Mouse (Mus musculus) lung, adult 2 months (tissue): Measurements from ENCODE around the gene Slc17a7. TPM values are rescaled to one million over a fixed set of nuclear protein-coding genes. Genes with fewer than 3 reads are reported as not detected.
"Not testable (repeated sequence)": the region's sequence is repeated elsewhere in the genome, so short reads cannot be mapped to it uniquely, and the experiment has no call there.

Experiments
- DNase-seq: peaks from one replicate; pipeline ENCODE4 v3.0.0; 2022
- H3K4me1 ChIP-seq: fragments of 200-500 bp; 2 replicates; pipeline ENCODE4 v1.6.1; 2011; ENCODE audit warnings: low read length; ENCODE audit not compliant: control insufficient read depth, insufficient read depth
- H3K4me3 ChIP-seq: fragments of 200-500 bp; replicated peaks from 2 replicates; pipeline ENCODE3; 2011; ENCODE audit warnings: low read depth, mild to moderate bottlenecking, control low read depth, low read length; ENCODE audit errors: extremely low read depth
- CTCF ChIP-seq: fragments of 200-500 bp; IDR thresholded peaks from 2 replicates; pipeline ENCODE4 v1.5.1; 2011; ENCODE audit warnings: mild to moderate bottlenecking, low read length, control low read depth; ENCODE audit not compliant: insufficient read depth
- POLR2A ChIP-seq: fragments of 200-500 bp; IDR thresholded peaks from 2 replicates; pipeline ENCODE4 v1.6.1; 2011; ENCODE audit warnings: low read depth, mild to moderate bottlenecking, control low read depth, low read length, borderline replicate concordance; ENCODE audit errors: extremely low read depth
- WGBS: fragments of 180-500 bp; shearing (Covaris S2); methylation state at CpG from one replicate; pipeline ENCODE4 v1.1.7; 2018; 5-methylcytosine and 5-hydroxymethylcytosine counted together
- polyA plus RNA-seq: library from polyadenylated mRNA; depleted of rRNA; stranded (reverse); fragments of >200 nt; gene quantifications from 2 replicates; pipeline ENCODE4 v1.2.3, GENCODE M21; 2012

Gene Slc17a7
- polyA plus RNA-seq, 1 experiment, result 2.7 TPM

DNA sequence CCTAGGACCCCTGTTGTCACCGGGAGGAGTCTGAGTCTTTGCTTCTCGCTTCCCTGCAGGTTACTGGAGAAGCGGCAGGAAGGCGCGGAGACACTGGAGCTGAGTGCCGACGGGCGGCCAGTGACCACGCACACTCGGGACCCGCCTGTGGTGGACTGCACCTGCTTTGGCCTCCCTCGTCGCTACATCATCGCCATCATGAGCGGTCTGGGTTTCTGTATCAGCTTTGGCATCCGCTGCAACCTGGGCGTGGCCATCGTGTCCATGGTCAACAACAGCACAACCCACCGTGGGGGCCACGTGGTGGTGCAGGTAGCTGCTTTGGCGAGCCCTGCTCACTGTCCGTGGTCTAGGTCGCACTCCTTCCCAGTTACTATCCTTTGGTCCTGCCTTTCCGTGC is 4.9 kb downstream of the Slc17a7 start:
- DNase-seq, result no peak
- Histone ChIP-seq H3K4me3 (no peak overlapping the region), H3K4me1 (0 out of 2 replicates have a peak, but pooled peaks cover 2% of the 10 kb centered on the region)
- 6% methylated on average over 24 of the region's 24 CpGs for WGBS
- no peak for TF ChIP-seq CTCF
- no peak for TF ChIP-seq POLR2A

GRCm38 (mm10) chr7:45169495-45169894 is 5.7 kb downstream of the Slc17a7 start:
- no peak for DNase-seq
- TF ChIP-seq POLR2A, result no peak
- TF ChIP-seq CTCF, result no peak
- WGBS, result 84% methylated on average over 3 of the region's 3 CpGs
- Histone ChIP-seq H3K4me1 (0 out of 2 replicates have a peak, but pooled peaks cover 2% of the 10 kb centered on the region), H3K4me3 (no peak overlapping the region)

- Histone ChIP-seq H3K4me1 (0 out of 2 replicates have a peak, but pooled peaks cover 2% of the 10 kb centered on the region), H3K4me3 (no peak overlapping the region)
- DNase-seq, result no peak
- WGBS, result 59% methylated on average over 7 of the region's 7 CpGs
- TF ChIP-seq CTCF (peak; percentile 21; the same call in 1 of the 2 replicates), POLR2A (no peak)
Measured at GRCm38 (mm10) chr7:45172974-45173373, 9.2 kb downstream of the Slc17a7 start.

DNA sequence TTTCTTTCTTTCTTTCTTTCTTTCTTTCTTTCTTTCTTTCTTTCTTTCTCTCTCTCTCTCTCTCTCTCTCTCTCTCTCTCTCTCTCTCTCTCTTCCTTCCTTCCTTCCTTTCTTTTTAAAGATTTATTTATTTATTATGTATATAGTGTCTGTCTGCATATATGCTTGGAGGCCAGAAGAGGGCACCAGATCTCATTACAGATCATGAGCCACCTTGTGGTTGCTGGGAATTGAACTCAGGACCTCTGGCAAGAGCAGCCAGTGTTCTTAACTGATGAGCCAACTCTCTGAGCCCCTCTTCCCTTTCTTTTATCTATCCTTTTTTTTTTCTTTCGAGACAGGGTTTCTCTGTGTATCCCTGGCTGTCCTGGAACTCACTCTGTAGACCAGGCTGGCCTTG is 10.0 kb downstream of the Slc17a7 start:
- not testable (repeated sequence) for H3K4me1 ChIP-seq, DNase-seq, H3K4me3 ChIP-seq
- WGBS, result 57% methylated on average over 1 of the region's 1 CpGs

- TF ChIP-seq CTCF (no peak), POLR2A (no peak)
- WGBS, result 7% methylated on average over 29 of the region's 29 CpGs
- no peak overlapping the region for H3K4me3 ChIP-seq
- H3K4me1 ChIP-seq, result no peaks in the 10 kb centered on the region
- DNase-seq, result no peak
Measured at GRCm38 (mm10) chr7:45174567-45175280, 11.0 kb downstream of the Slc17a7 start.

DNA sequence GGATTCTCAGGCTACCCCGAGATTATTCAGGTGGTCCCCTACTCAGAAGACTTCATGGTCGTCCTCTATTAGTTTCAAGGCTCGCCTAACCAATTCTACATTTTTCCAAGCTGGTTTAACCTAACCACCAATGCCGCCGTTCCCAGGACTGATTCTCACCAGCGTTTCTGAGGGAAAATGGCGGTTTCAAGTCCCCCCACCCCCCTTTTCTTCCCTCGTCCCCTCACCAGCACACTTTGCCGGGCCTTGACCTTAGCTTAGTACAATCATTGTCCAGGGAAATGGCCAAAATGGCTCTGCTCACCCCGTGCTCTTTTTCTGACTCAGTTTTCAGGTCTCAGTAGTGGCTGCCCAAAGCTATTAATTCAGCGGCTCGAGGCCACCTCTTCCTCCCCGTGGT is 11.6 kb downstream of the Slc17a7 start:
- no peak overlapping the region for H3K4me3 ChIP-seq
- H3K4me1 ChIP-seq, result no peaks in the 10 kb centered on the region
- WGBS, result 6% methylated on average over 13 of the region's 13 CpGs
- no peak for TF ChIP-seq POLR2A
- no peak for TF ChIP-seq CTCF
- no peak for DNase-seq

DNA sequence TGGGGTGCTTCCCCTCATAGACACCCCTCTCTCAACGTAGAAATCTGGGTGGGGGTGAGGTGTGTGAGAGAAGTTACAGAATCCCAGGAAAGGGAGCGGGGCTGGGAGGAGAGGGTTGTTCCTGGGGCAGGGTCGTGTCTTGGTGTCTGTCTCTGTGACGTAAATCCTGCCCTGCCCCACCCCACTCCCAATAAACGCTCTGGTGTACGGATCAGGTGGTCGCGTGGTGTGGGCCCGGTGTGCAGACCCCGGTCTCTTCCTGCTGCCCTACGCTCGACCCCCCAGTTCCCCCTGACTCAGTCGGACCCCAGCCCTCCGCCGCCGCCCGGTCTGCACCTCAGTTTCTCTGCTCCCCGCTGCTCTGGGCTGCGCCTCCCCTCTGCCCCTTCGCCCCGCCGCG is 12.2 kb downstream of the Slc17a7 start:
- Histone ChIP-seq H3K4me3 (no peak overlapping the region), H3K4me1 (no peaks in the 10 kb centered on the region)
- TF ChIP-seq POLR2A (no peak), CTCF (no peak)
- no peak for DNase-seq
- WGBS, result 3% methylated on average over 23 of the region's 23 CpGs

GRCm38 (mm10) chr7:45176356-45176755 is 12.6 kb downstream of the Slc17a7 start:
- Histone ChIP-seq H3K4me1 (no peaks in the 10 kb centered on the region), H3K4me3 (no peak overlapping the region)
- 3% methylated on average over 30 of the region's 31 CpGs for WGBS
- no peak for DNase-seq
- TF ChIP-seq POLR2A (no peak), CTCF (no peak)

DNA sequence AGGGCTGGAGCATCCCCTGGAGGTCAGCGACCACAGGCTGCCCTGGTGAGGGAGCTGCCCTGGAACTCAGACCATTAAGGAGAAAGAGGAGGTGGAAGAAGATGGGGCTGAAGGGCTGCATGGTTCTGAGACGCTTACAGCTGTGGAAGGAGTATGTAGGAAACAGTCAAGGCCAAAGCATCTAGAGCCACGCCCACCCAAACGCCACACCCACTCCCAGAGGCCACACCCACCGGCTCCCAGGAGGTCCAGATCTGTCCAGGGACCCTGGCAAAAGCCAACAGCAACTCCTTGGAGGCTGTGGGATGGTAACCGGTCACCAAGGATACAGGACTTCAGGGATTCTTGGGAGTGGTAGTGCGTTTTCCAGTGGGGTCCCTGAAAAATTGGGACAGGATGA is 14.8 kb downstream of the Slc17a7 start:
- no peak overlapping the region for H3K4me3 ChIP-seq
- TF ChIP-seq POLR2A, result no peak
- no peak for TF ChIP-seq CTCF
- no peaks in the 10 kb centered on the region; the same call in 1 of the 2 replicates for H3K4me1 ChIP-seq
- WGBS, result 25% methylated on average over 7 of the region's 7 CpGs
- no peak for DNase-seq

DNA sequence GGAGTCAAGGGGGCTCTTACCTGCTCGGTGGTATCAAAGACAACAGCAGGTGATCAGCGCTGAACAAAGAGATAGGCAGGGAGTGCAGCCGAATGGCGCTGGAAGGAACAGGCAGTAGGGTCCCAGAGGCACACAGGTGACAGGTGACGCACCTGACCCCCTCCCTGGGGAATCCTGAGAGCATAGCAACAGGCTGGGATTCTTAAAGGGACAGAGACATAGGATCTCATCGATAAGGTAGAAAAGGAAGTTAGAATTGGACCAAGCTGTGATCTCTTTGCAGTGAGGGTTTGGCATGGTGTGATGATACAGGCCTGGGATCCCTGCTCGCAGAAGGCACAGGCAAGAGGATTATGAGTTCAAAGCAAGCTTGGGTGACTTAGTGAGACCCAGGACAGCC is 15.7 kb downstream of the Slc17a7 start, which contains the start of gene Gfy:
TSS of gene Gfy (minus strand) at position 101 of the 400 bp plus-strand sequence.
- no peak for DNase-seq
- WGBS, result 28% methylated on average over 7 of the region's 7 CpGs
- no peak within 1 kb of the TSS for H3K4me3 ChIP-seq
- no peaks in the 10 kb centered on the region; the same call in 1 of the 2 replicates for H3K4me1 ChIP-seq
- TF ChIP-seq CTCF, result no peak
- TF ChIP-seq POLR2A, result no peak
